Mouse (Mus musculus) heart, embryonic 15.5 days (tissue): ENCODE data around the gene Slc35d1. TPM values are rescaled to one million over a fixed set of nuclear protein-coding genes. Genes with fewer than 3 reads are reported as not detected.
A peak's percentile ranks its signal among the peaks of the same experiment; 100 is the strongest.
"Not testable (repeated sequence)": the region's sequence is repeated elsewhere in the genome, so short reads cannot be mapped to it uniquely, and the experiment has no call there.

Experiments used
- ATAC-seq: fragments of 200-750 bp; cut with Nextera tagmentation; replicated peaks from 2 replicates; pipeline ENCODE4 v1.8.0; 2017; ENCODE audit warnings: low read depth, moderate TSS enrichment; ENCODE audit not compliant: insufficient number of reproducible peaks, insufficient read depth, low FRiP score
- H3K27ac ChIP-seq: fragments of 300-500 bp; sonication (generic); 2 replicates; pipeline ENCODE4 v1.5.1; 2015; ENCODE audit warnings: mild to moderate bottlenecking, inconsistent platforms
- H3K27me3 ChIP-seq: fragments of 300-500 bp; sonication (generic); 2 replicates; pipeline ENCODE4 v1.6.1; 2015; ENCODE audit warnings: inconsistent platforms
- H3K36me3 ChIP-seq: fragments of 300-500 bp; sonication (generic); 2 replicates; pipeline ENCODE4 v1.6.1; 2015; ENCODE audit warnings: mild to moderate bottlenecking, inconsistent platforms
- H3K4me1 ChIP-seq: fragments of 300-500 bp; sonication (generic); replicated peaks from 2 replicates; pipeline ENCODE4 v1.6.1; 2015; ENCODE audit warnings: inconsistent platforms
- H3K4me2 ChIP-seq: fragments of 300-500 bp; sonication (generic); 2 replicates; pipeline ENCODE4 v1.6.1; 2015; ENCODE audit warnings: inconsistent platforms, mild to moderate bottlenecking, moderate library complexity
- H3K4me3 ChIP-seq: fragments of 300-500 bp; sonication (generic); 2 replicates; pipeline ENCODE4 v1.5.1; 2015; ENCODE audit warnings: mild to moderate bottlenecking, inconsistent platforms
- H3K9ac ChIP-seq: fragments of 300-500 bp; sonication (generic); 2 replicates; pipeline ENCODE4 v1.6.1; 2015; ENCODE audit warnings: mild to moderate bottlenecking, inconsistent platforms
- H3K9me3 ChIP-seq: fragments of 300-500 bp; sonication (generic); replicated peaks from 2 replicates; pipeline ENCODE4 v1.6.1; 2016; ENCODE audit warnings: inconsistent platforms
- WGBS: fragments of 180-500 bp; shearing (Covaris S2); methylation state at CpG from one replicate; pipeline ENCODE4 v1.1.7; 2015; ENCODE audit warnings: mixed read lengths; 5-methylcytosine and 5-hydroxymethylcytosine counted together
- polyA plus RNA-seq: library from polyadenylated mRNA; unstranded; fragments of >200 nt; fragmentation: Nextera tagmentation; extraction: Ambion mirVana; gene quantifications from 2 replicates; pipeline ENCODE4 v1.2.1, GENCODE M21; 2015

The Slc35d1 gene
- polyA plus RNA-seq, 1 experiment from 2014 or later = 5.4 TPM

GRCm38 (mm10) chr4:103180300-103180888, 34.6 kb downstream of the Slc35d1 start:
- Histone ChIP-seq H3K27me3 (no peaks in the 10 kb centered on the region), H3K9me3 (no peaks in the 10 kb centered on the region), H3K36me3 (peaks cover 11% of the 10 kb centered on the region), H3K27ac (peak overlapping the region; percentile 82; the same call in 1 of the 2 replicates), H3K9ac (no peak overlapping the region), H3K4me1 (peaks cover 26% of the 10 kb centered on the region), H3K4me3 (no peak overlapping the region), H3K4me2 (no peak overlapping the region)
- ATAC-seq = no peak
- 87% methylated on average over 8 of the region's 8 CpGs for WGBS

GRCm38 (mm10) chr4:103179581-103179980, 35.4 kb downstream of the Slc35d1 start:
- H3K27ac ChIP-seq = peak overlapping the region; percentile 82
- 41% methylated on average over 3 of the region's 3 CpGs for WGBS
- H3K36me3 ChIP-seq = peaks cover 5% of the 10 kb centered on the region
- no peak overlapping the region for H3K9ac ChIP-seq
- H3K4me2 ChIP-seq = 0 out of 2 replicates have a peak overlapping the region, but pooled peaks have one; percentile 18
- no peak for ATAC-seq
- H3K27me3 ChIP-seq = no peaks in the 10 kb centered on the region
- H3K4me3 ChIP-seq = no peak overlapping the region
- H3K9me3 ChIP-seq = no peaks in the 10 kb centered on the region
- peaks cover 26% of the 10 kb centered on the region for H3K4me1 ChIP-seq

- peak overlapping the region; percentile 82 for H3K27ac ChIP-seq
- peak; percentile 40; the same call in 1 of the 2 replicates for ATAC-seq
- H3K9me3 ChIP-seq = no peaks in the 10 kb centered on the region
- H3K4me2 ChIP-seq = peak overlapping the region; percentile 18
- H3K4me3 ChIP-seq = no peak overlapping the region
- H3K4me1 ChIP-seq = peaks cover 26% of the 10 kb centered on the region
- H3K36me3 ChIP-seq = no peaks in the 10 kb centered on the region; the same call in none of the 2 replicates
- no peak overlapping the region for H3K9ac ChIP-seq
- no peaks in the 10 kb centered on the region for H3K27me3 ChIP-seq
- WGBS = 50% methylated on average over 7 of the region's 7 CpGs
These were observed 36.2 kb downstream of the Slc35d1 start for GRCm38 (mm10) chr4:103178635-103179318.

- peak overlapping the region; percentile 82 for H3K27ac ChIP-seq
- WGBS = 81% methylated on average over 1 of the region's 1 CpGs
- ATAC-seq = no peak
These were observed 37.3 kb downstream of the Slc35d1 start for GRCm38 (mm10) chr4:103177681-103178080.

GRCm38 (mm10) chr4:103174001-103174400, 41.0 kb downstream of the Slc35d1 start:
- H3K9me3 ChIP-seq = no peaks in the 10 kb centered on the region
- H3K27me3 ChIP-seq = no peaks in the 10 kb centered on the region
- H3K9ac ChIP-seq = no peak overlapping the region
- no peak overlapping the region for H3K4me3 ChIP-seq
- H3K4me1 ChIP-seq = peaks cover 13% of the 10 kb centered on the region
- 90% methylated on average over 7 of the region's 7 CpGs for WGBS
- H3K4me2 ChIP-seq = no peak overlapping the region
- no peak for ATAC-seq
- H3K27ac ChIP-seq = no peak overlapping the region
- H3K36me3 ChIP-seq = peaks cover 6% of the 10 kb centered on the region; the same call in 1 of the 2 replicates

More at GRCm38 (mm10) chr4:103177681-103178080, 37.3 kb downstream of the Slc35d1 start:
- Histone ChIP-seq H3K4me2 (no peak overlapping the region), H3K9me3 (no peaks in the 10 kb centered on the region), H3K9ac (no peak overlapping the region), H3K4me1 (peaks cover 26% of the 10 kb centered on the region), H3K4me3 (no peak overlapping the region), H3K27me3 (no peaks in the 10 kb centered on the region), H3K36me3 (peaks cover 4% of the 10 kb centered on the region; the same call in 1 of the 2 replicates)

GRCm38 (mm10) chr4:103173507-103173906, 41.5 kb downstream of the Slc35d1 start:
- H3K4me2 ChIP-seq = no peak overlapping the region
- no peaks in the 10 kb centered on the region for H3K27me3 ChIP-seq
- no peak overlapping the region for H3K9ac ChIP-seq
- peaks cover 10% of the 10 kb centered on the region for H3K4me1 ChIP-seq
- H3K36me3 ChIP-seq = peaks cover 6% of the 10 kb centered on the region; the same call in 1 of the 2 replicates
- WGBS = 81% methylated on average over 6 of the region's 6 CpGs
- no peak overlapping the region for H3K27ac ChIP-seq
- H3K4me3 ChIP-seq = no peak overlapping the region
- no peaks in the 10 kb centered on the region for H3K9me3 ChIP-seq
- ATAC-seq = no peak

- H3K4me1 ChIP-seq = no peaks in the 10 kb centered on the region
- no peak for ATAC-seq
- H3K9ac ChIP-seq = no peak overlapping the region
- WGBS = 87% methylated on average over 3 of the region's 3 CpGs
- no peak overlapping the region for H3K4me2 ChIP-seq
- no peak overlapping the region for H3K27ac ChIP-seq
- no peaks in the 10 kb centered on the region for H3K27me3 ChIP-seq
- no peak overlapping the region for H3K4me3 ChIP-seq
- H3K36me3 ChIP-seq = peaks cover 6% of the 10 kb centered on the region; the same call in 1 of the 2 replicates
- H3K9me3 ChIP-seq = no peaks in the 10 kb centered on the region
These were observed 43.7 kb downstream of the Slc35d1 start for GRCm38 (mm10) chr4:103171256-103171655.

GRCm38 (mm10) chr4:103166198-103166597, 48.8 kb downstream of the Slc35d1 start:
- H3K27me3 ChIP-seq, H3K9me3 ChIP-seq, H3K9ac ChIP-seq, ATAC-seq, H3K4me3 ChIP-seq, H3K4me1 ChIP-seq, H3K27ac ChIP-seq, H3K4me2 ChIP-seq: not testable (repeated sequence)
- WGBS = 80% methylated on average over 1 of the region's 1 CpGs
- H3K36me3 ChIP-seq = peaks cover 28% of the 10 kb centered on the region

GRCm38 (mm10) chr4:103158781-103159180, 56.2 kb downstream of the Slc35d1 start:
- peaks cover 69% of the 10 kb centered on the region for H3K36me3 ChIP-seq

GRCm38 (mm10) chr4:103151946-103152345, 63.0 kb downstream of the Slc35d1 start:
- no peaks in the 10 kb centered on the region for H3K4me1 ChIP-seq
- no peak overlapping the region for H3K27ac ChIP-seq
- H3K4me3 ChIP-seq = no peak overlapping the region
- ATAC-seq = no peak
- 79% methylated on average over 5 of the region's 5 CpGs for WGBS
- H3K36me3 ChIP-seq = peaks cover 83% of the 10 kb centered on the region
- H3K9ac ChIP-seq = no peak overlapping the region
- H3K4me2 ChIP-seq = no peak overlapping the region
- no peaks in the 10 kb centered on the region for H3K9me3 ChIP-seq
- no peaks in the 10 kb centered on the region for H3K27me3 ChIP-seq

More at GRCm38 (mm10) chr4:103158781-103159180, 56.2 kb downstream of the Slc35d1 start:
- Histone ChIP-seq H3K9me3 (no peaks in the 10 kb centered on the region), H3K27me3 (no peaks in the 10 kb centered on the region), H3K27ac (no peak overlapping the region), H3K9ac (no peak overlapping the region), H3K4me1 (no peaks in the 10 kb centered on the region), H3K4me3 (no peak overlapping the region), H3K4me2 (no peak overlapping the region)
- ATAC-seq = no peak
- 91% methylated on average over 4 of the region's 4 CpGs for WGBS

GRCm38 (mm10) chr4:103146339-103146738, 68.6 kb downstream of the Slc35d1 start:
- no peak overlapping the region for H3K9ac ChIP-seq
- no peaks in the 10 kb centered on the region for H3K4me1 ChIP-seq
- ATAC-seq = no peak
- H3K27ac ChIP-seq = no peak overlapping the region
- H3K4me3 ChIP-seq = no peak overlapping the region
- no peaks in the 10 kb centered on the region for H3K9me3 ChIP-seq
- no peaks in the 10 kb centered on the region for H3K27me3 ChIP-seq
- WGBS = 42% methylated on average over 5 of the region's 5 CpGs
- peaks cover 60% of the 10 kb centered on the region for H3K36me3 ChIP-seq
- no peak overlapping the region for H3K4me2 ChIP-seq
